Mouse (Mus musculus) induced T-regulatory cell, adult 2 months (primary cell): Measurements from ENCODE around the gene Hist1h2ag.

ENCODE experiments used
- DNase-seq: peaks from one replicate; pipeline ENCODE4 v3.0.0-alpha.2; 2012; ENCODE audit warnings: low read depth

Hist1h2ag gene

DNA sequence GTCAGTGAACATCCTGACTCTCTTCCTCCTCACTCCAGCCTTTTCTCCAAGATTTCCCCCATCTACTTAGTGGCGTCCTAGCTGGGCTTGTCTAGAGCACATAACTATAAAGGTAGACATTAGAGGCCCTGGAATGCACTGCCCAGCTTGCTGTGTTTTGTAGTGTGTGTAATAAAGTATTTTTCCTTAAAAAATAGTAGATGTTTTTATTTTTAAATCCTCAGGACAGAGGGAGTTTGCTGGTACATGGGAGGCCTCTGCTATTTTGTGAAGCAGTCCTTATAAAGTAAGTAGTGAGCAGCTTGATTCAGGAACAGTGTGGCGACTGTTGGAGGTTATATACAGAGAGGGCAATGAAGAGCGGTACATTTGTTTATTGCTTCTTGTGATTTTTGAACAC, 34.0 kb downstream of the Hist1h2ag start:
- DNase-seq, result no peak

GRCm38 (mm10) chr13:22007872-22008271, 34.9 kb downstream of the Hist1h2ag start:
- no peak for DNase-seq

- no peak for DNase-seq
These were observed 35.6 kb downstream of the Hist1h2ag start for GRCm38 (mm10) chr13:22007121-22007510.

GRCm38 (mm10) chr13:22006334-22007120, 36.2 kb downstream of the Hist1h2ag start:
- DNase-seq, result peak; percentile 88

DNA sequence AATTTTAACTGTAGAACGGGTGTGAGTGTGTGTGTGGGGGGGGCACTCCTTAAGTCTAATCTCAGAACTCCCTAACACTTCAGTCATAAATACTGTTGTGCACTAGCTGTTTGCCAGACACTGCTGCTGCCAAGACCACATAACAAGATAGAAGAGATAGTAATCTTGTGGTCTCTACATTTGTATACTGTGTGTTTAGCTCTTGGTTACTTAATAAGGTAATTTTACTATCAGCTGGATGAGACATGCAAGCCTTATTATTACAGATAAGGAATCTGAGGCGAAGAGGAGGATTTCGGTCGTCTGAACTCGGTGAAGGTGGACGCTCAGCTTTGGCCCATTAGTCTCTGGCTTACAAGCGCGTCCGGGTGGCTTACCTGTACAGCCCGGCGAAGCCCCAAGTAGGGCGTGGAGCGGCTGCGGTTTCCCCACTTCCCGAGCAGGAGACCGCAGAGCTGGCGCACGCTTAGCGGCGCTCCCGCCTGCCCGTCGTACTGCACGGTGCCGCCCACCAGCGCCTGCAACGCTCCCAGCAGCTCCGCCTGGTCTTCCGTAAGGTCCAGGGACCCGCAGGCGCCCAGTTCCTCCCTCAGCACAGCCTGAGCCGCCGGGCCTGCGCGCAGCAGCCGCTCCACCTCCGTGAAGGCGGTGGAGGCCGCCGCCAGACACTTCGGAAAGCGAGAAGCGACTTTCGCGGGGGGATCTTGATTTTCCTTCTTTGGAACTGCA, 37.0 kb downstream of the Hist1h2ag start:
- peak; percentile 81 for DNase-seq

- peak; percentile 64 for DNase-seq
These were observed 40.9 kb downstream of the Hist1h2ag start for GRCm38 (mm10) chr13:22001823-22002222.

DNA sequence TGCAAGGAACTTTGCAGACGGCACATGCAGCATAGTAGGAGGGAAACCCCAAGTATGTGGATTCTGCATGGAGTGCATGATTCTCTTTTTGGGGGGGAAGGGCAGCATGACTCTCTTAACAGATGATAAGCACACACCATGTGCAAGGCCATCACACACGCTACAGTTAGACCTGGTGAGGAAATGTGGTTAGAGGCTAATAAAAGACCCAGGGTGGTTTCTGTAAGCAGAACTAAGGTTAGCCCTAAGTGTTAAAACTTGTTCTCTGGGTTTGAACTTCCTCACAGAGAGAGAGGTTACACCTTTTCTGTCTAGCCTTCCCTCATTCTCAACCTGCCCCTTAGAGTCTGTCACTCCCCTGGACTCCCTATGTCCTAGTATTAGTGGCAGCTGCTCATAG, 41.4 kb downstream of the Hist1h2ag start:
- DNase-seq, result no peak

DNA sequence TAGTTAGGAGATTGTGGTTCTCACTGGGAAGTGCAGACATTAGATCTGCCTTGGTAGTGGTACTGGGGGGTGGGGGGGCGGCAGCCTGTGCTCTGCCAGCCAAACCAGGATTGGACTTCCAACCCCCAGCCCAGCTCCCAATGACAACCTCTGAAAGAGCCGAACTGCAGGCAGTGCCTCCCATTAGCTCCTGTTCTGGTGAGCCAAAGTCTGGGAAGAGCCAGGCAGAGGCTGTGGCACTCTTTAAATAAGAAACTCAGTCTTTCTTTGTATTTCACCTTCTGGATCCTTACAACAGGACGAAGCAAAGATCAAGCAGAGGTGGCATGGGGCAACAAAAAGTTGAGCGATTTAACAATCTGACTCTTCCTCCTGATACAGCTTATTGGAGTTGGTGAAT, 43.6 kb downstream of the Hist1h2ag start:
- no peak for DNase-seq

- no peak for DNase-seq
These were observed 44.3 kb downstream of the Hist1h2ag start for GRCm38 (mm10) chr13:21998412-21998811.

DNA sequence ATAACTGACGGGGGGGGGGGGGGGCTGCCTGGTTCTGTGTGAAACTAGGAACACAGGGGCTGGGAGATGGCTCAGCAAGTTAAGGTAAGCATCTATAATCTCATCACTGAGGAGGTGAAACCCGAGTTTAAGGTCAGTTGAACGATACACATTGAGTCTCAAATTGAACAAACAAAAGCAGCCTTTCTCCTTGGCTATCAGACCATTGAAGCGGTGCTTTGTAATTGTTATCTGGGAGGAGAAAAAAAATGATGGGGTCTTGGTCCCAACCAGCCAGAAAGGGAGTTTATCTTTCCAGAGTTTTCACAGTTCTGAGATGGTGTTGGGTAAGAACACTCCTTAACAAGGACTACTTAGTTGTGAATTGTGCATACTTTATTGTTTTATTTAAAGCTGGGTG, 44.9 kb downstream of the Hist1h2ag start:
- DNase-seq, result no peak

GRCm38 (mm10) chr13:21997201-21997820, 45.4 kb downstream of the Hist1h2ag start:
- DNase-seq, result no peak

- DNase-seq, result peak; percentile 46
These were observed 45.9 kb downstream of the Hist1h2ag start for GRCm38 (mm10) chr13:21996840-21997185.

DNA sequence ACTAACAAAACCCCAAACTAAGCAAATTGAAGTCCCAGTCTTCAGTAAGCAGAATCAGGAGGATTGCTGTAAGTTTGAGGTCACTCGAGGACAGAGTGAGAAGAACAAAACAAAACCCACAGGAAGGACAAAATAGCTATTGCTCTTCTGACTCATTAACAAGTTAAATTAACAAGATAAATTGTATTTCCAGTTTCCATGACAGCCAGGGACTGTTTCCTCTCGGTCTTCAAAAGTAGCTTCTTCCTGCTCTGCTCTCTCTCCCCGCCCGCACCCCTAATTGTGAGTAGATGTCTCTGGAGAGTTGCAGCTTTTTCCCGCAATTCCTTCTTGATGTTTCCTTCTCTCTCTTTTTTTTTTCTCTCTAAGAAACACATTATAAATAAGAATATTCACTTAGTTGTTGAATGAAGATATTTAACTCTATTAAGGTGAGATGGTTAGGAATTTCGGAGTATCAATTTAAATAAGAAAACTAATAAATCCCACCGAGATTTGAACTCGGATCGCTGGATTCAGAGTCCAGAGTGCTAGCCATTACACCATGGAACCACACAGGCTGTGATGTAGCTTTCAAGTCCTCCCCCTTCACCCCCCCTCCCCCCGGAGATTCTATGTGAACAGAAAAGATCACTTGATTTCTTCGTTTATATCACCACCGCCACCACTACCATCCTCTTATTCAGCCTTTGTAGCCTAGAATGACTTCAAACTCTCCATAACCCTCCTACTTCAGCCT, 46.5 kb downstream of the Hist1h2ag start:
- peak; percentile 69 for DNase-seq

DNA sequence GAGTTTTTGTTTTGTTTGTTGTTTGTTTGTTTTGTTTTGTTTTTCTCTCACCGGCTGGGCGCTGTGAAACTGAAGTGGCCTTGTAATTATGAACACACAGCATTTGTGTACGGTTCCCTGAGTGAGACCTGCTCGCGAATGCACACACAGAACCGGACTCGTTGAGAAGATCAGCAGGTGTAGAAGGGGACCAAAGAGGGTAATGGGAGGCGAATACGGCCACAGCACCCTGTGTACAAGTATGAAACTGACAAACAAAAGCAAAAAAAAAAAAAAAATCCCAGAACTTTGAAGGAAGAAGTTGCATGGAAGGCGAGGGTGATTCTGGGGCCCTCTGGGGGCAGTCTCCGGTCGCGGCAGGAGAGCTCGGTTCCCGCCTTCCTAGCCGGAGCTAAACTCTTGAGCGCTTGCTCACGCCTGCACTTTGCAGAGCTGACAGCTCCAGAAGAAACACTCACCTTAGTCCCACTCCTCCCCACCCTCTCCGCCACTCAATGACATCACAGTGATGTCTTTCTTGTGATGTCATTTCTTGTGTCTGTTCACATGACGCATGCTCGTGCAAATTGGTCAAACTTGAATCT, 47.3 kb downstream of the Hist1h2ag start:
- DNase-seq, result peak; percentile 70

DNA sequence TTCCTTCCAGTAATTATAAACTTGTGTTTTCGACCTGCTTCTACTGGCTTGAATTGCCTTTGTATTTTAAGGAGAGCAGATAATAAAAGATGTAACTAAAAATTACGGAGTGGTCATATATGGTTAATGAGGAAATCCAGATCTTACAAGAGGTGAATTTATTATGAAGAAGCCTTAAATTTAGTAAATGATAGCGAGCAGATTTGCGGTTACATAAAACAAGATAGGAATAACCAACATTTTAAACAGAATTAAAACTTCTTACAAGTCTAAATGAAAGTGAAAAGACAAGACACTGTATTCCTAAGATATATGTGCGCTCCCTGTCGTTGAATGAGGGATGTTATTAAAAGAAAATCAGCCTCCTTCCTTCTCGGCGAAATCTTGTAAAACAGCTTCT, 47.8 kb downstream of the Hist1h2ag start:
- no peak for DNase-seq

GRCm38 (mm10) chr13:21993957-21994738, 48.6 kb downstream of the Hist1h2ag start:
- DNase-seq, result peak; percentile 56

DNA sequence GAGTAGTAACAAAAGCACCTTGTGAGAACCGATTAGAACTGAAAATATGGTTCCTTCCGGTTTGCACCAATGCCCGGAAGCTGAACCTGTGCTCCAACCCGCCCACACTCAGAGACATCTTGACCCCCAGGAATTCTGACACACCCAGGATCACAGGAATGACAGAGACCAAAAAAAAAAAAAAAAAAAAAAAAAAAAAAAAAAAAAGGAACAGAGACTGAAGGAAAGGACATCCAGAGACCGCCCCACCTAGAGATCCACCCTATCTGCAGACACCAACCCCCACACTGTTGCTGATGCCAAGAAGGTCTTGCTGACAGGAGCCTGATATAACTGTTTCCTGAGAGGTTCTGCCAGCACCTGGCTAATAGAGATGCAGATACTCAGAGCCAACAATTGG, 50.2 kb downstream of the Hist1h2ag start:
- no peak for DNase-seq
